Mouse (Mus musculus): ENCODE measurements around the gene Ilf2. TPM values are rescaled to one million over a fixed set of nuclear protein-coding genes. Genes with fewer than 3 reads are reported as not detected.

Ilf2 gene
- total RNA-seq (2021) = 10 to 100 TPM; 30.6 to 32.2 TPM
- 13.9 and 24.9 TPM in 2 replicates for polyA plus RNA-seq (2012; rRNA removed)
- long read RNA-seq, transcript Ilf2-201 (14 exons, 2,027 nt) = major isoform, 28 of 32 reads
- long read RNA-seq, partial matches to known transcripts = 1 of 32 reads
- long read RNA-seq, other reads (novel, unspliced or antisense) = 3 of 32 reads

- peak; percentile 56 for TF ChIP-seq CTCF (IDR thresholded peaks at IDR 0.05)
- peak; percentile 90 for TF ChIP-seq POLR2A (IDR thresholded peaks at IDR 0.05; ENCODE audit: insufficient read depth, low read depth, low read length)
- TF ChIP-seq EP300 (IDR thresholded peaks at IDR 0.05; ENCODE audit: insufficient read depth, low read depth, low read length) = peak; percentile 96
- peak; percentile 92 to 97 for DNase-seq
- Histone ChIP-seq H3K9ac (ENCODE audit: low read depth, low read length) (peak within 1 kb of the TSS; percentile 91), H3K36me3 (ENCODE audit: control insufficient read depth, insufficient read depth, low read length) (peaks cover 11% of the 10 kb centered on the region), H3K79me2 (replicated peaks; ENCODE audit: control insufficient read depth, insufficient read depth, low read length) (0 out of 2 replicates have a peak, but pooled peaks cover 1% of the 10 kb centered on the region), H3K4me3 (peak within 1 kb of the TSS; percentile 63), H3K4me1 (ENCODE audit: control insufficient read depth, insufficient read depth, low read length) (peaks cover 3% of the 10 kb centered on the region), H3K27me3 (ENCODE audit: control insufficient read depth, insufficient read depth, low read length) (no peaks in the 10 kb centered on the region), H3K27ac (peak within 1 kb of the TSS; percentile 70)
- intact Hi-C loops (cut with DNase I) = loop anchor here (2.0 kb wide), 1 partner anchor 33 kb away; the partner anchor contains the start of gene Chtop
- under 1% methylated on average over 45 of the region's 45 CpGs for WGBS
These were observed at the start of gene Ilf2 for GRCm38 (mm10) chr3:90475831-90476611. Ilf2 (plus strand) TSS chr3:90476126.

GRCm38 (mm10) chr3:90427574-90427973 lies 48.4 kb upstream of the Ilf2 start:
- H3K4me1 ChIP-seq (ENCODE audit: control insufficient read depth, insufficient read depth, low read length) = peaks cover 12% of the 10 kb centered on the region
- intact Hi-C loops (cut with DNase I) = no loop called here
- H3K27me3 ChIP-seq (ENCODE audit: control insufficient read depth, insufficient read depth, low read length) = no peaks in the 10 kb centered on the region
- no peak overlapping the region for H3K9ac ChIP-seq (ENCODE audit: low read depth, low read length)
- no peaks in the 10 kb centered on the region for H3K79me2 ChIP-seq (replicated peaks; ENCODE audit: control insufficient read depth, insufficient read depth, low read length)
- H3K4me3 ChIP-seq = no peak overlapping the region
- H3K36me3 ChIP-seq (ENCODE audit: control insufficient read depth, insufficient read depth, low read length) = peaks cover 7% of the 10 kb centered on the region
- no peak for TF ChIP-seq CTCF (IDR thresholded peaks at IDR 0.05)
- TF ChIP-seq POLR2A (IDR thresholded peaks at IDR 0.05; ENCODE audit: insufficient read depth, low read depth, low read length) = no peak
- TF ChIP-seq EP300 (IDR thresholded peaks at IDR 0.05; ENCODE audit: insufficient read depth, low read depth, low read length) = no peak
- H3K27ac ChIP-seq = peak overlapping the region; percentile 17
- 80% methylated on average over 1 of the region's 1 CpGs for WGBS
- no peak for DNase-seq

- H3K9ac ChIP-seq (ENCODE audit: low read depth, low read length) = no peak overlapping the region
- TF ChIP-seq CTCF (IDR thresholded peaks at IDR 0.05) = no peak
- no peak for TF ChIP-seq EP300 (IDR thresholded peaks at IDR 0.05; ENCODE audit: insufficient read depth, low read depth, low read length)
- TF ChIP-seq POLR2A (IDR thresholded peaks at IDR 0.05; ENCODE audit: insufficient read depth, low read depth, low read length) = no peak
- WGBS = 64% methylated on average over 6 of the region's 6 CpGs
- H3K4me3 ChIP-seq = no peak overlapping the region
- peaks cover 7% of the 10 kb centered on the region for H3K36me3 ChIP-seq (ENCODE audit: control insufficient read depth, insufficient read depth, low read length)
- peak in 1 of 2 experiments; percentile 45 for DNase-seq
- peak overlapping the region; percentile 17 for H3K27ac ChIP-seq
- H3K27me3 ChIP-seq (ENCODE audit: control insufficient read depth, insufficient read depth, low read length) = no peaks in the 10 kb centered on the region
- intact Hi-C loops (cut with DNase I) = no loop called here
- peaks cover 12% of the 10 kb centered on the region for H3K4me1 ChIP-seq (ENCODE audit: control insufficient read depth, insufficient read depth, low read length)
- H3K79me2 ChIP-seq (replicated peaks; ENCODE audit: control insufficient read depth, insufficient read depth, low read length) = no peaks in the 10 kb centered on the region
These were observed 47.7 kb upstream of the Ilf2 start for GRCm38 (mm10) chr3:90428186-90428585.

- Histone ChIP-seq H3K4me1 (ENCODE audit: control insufficient read depth, insufficient read depth, low read length) (peaks cover 12% of the 10 kb centered on the region), H3K27ac (no peak overlapping the region; the same call in 1 of the 2 replicates), H3K9ac (ENCODE audit: low read depth, low read length) (no peak overlapping the region), H3K27me3 (ENCODE audit: control insufficient read depth, insufficient read depth, low read length) (no peaks in the 10 kb centered on the region), H3K4me3 (no peak overlapping the region), H3K36me3 (ENCODE audit: control insufficient read depth, insufficient read depth, low read length) (peaks cover 7% of the 10 kb centered on the region), H3K79me2 (replicated peaks; ENCODE audit: control insufficient read depth, insufficient read depth, low read length) (no peaks in the 10 kb centered on the region)
- TF ChIP-seq POLR2A (IDR thresholded peaks at IDR 0.05; ENCODE audit: insufficient read depth, low read depth, low read length) (no peak), EP300 (IDR thresholded peaks at IDR 0.05; ENCODE audit: insufficient read depth, low read depth, low read length) (no peak), CTCF (IDR thresholded peaks at IDR 0.05) (no peak)
- DNase-seq = no peak
- intact Hi-C loops (cut with DNase I) = no loop called here
- WGBS = 80% methylated on average over 3 of the region's 3 CpGs
These were observed 46.4 kb upstream of the Ilf2 start for GRCm38 (mm10) chr3:90429576-90429975.

GRCm38 (mm10) chr3:90432348-90432747 lies 43.6 kb upstream of the Ilf2 start:
- WGBS = 11% methylated on average over 2 of the region's 2 CpGs
- intact Hi-C loops (cut with DNase I) = loop anchor here (2.0 kb wide), 1 partner anchor 20 kb away; no protein-coding TSS in a partner anchor
- no peak for DNase-seq
- peaks cover 7% of the 10 kb centered on the region for H3K36me3 ChIP-seq (ENCODE audit: control insufficient read depth, insufficient read depth, low read length)
- no peak for TF ChIP-seq EP300 (IDR thresholded peaks at IDR 0.05; ENCODE audit: insufficient read depth, low read depth, low read length)
- no peak for TF ChIP-seq CTCF (IDR thresholded peaks at IDR 0.05)
- no peak for TF ChIP-seq POLR2A (IDR thresholded peaks at IDR 0.05; ENCODE audit: insufficient read depth, low read depth, low read length)
- peak overlapping the region; percentile 71 for H3K4me3 ChIP-seq
- H3K79me2 ChIP-seq (replicated peaks; ENCODE audit: control insufficient read depth, insufficient read depth, low read length) = no peaks in the 10 kb centered on the region
- H3K27ac ChIP-seq = peak overlapping the region; percentile 93
- peaks cover 12% of the 10 kb centered on the region for H3K4me1 ChIP-seq (ENCODE audit: control insufficient read depth, insufficient read depth, low read length)
- H3K9ac ChIP-seq (ENCODE audit: low read depth, low read length) = peak overlapping the region; percentile 81
- H3K27me3 ChIP-seq (ENCODE audit: control insufficient read depth, insufficient read depth, low read length) = no peaks in the 10 kb centered on the region
